Mouse (Mus musculus) ES-E14 (cell line): ENCODE results near the gene Pifo.
"Not testable (repeated sequence)": the region's sequence is repeated elsewhere in the genome, so short reads cannot be mapped to it uniquely, and the experiment has no call there.

ENCODE experiments used
- CHD2 ChIP-seq: IDR thresholded peaks from 2 replicates; pipeline ENCODE4 v1.6.1; 2014; ENCODE audit warnings: mild to moderate bottlenecking, low read depth, low read length, inconsistent platforms
- HCFC1 ChIP-seq: IDR thresholded peaks from 2 replicates; pipeline ENCODE4 v1.6.1; 2012; ENCODE audit warnings: low read length, inconsistent platforms, borderline replicate concordance; ENCODE audit not compliant: insufficient read depth
- MAFK ChIP-seq: IDR thresholded peaks from 2 replicates; pipeline ENCODE4 v1.6.1; 2014; ENCODE audit warnings: mild to moderate bottlenecking, low read depth, low read length, inconsistent platforms; ENCODE audit not compliant: insufficient read depth
- ZC3H11A ChIP-seq: IDR thresholded peaks from 2 replicates; pipeline ENCODE4 v1.6.1; 2012; ENCODE audit warnings: low read depth, mild to moderate bottlenecking, inconsistent platforms, low read length, borderline replicate concordance
- ZNF384 ChIP-seq: IDR thresholded peaks from 2 replicates; pipeline ENCODE4 v1.6.1; 2012; ENCODE audit warnings: low read depth, low read length, inconsistent platforms

- TF ChIP-seq CHD2, MAFK, ZNF384, HCFC1, ZC3H11A: not testable (repeated sequence)
Observed at GRCm38 (mm10) chr3:106003360-106003759, 11.1 kb downstream of the Pifo start.
